Mouse (Mus musculus) forebrain, embryonic 16.5 days (tissue): ENCODE measurements around the gene Dhx37. TPM values are rescaled to one million over a fixed set of nuclear protein-coding genes. Genes with fewer than 3 reads are reported as not detected.

Source experiments
- ATAC-seq: fragments of 200-750 bp; cut with Nextera tagmentation; 2 replicates; pipeline ENCODE4 v1.8.0; 2017; ENCODE audit warnings: mild to moderate bottlenecking, moderate library complexity
- H3K27ac ChIP-seq: fragments of 300-500 bp; sonication (generic); 2 replicates; pipeline ENCODE4 v1.5.1; 2014; ENCODE audit warnings: low read length, control low read depth
- H3K27me3 ChIP-seq: fragments of 300-500 bp; sonication (generic); replicated peaks from 2 replicates; pipeline ENCODE4 v1.6.1; 2014; ENCODE audit warnings: low read length; ENCODE audit not compliant: control insufficient read depth, insufficient read depth
- H3K36me3 ChIP-seq: fragments of 300-500 bp; sonication (generic); 2 replicates; pipeline ENCODE4 v1.6.1; 2014; ENCODE audit not compliant: control insufficient read depth, insufficient read depth
- H3K4me1 ChIP-seq: fragments of 300-500 bp; sonication (generic); replicated peaks from 2 replicates; pipeline ENCODE4 v1.6.1; 2014; ENCODE audit warnings: low read length; ENCODE audit not compliant: control insufficient read depth, insufficient read depth
- H3K4me2 ChIP-seq: fragments of 300-500 bp; sonication (generic); 2 replicates; pipeline ENCODE4 v1.6.1; 2014; ENCODE audit warnings: mild to moderate bottlenecking, low read length, control low read depth
- H3K4me3 ChIP-seq: fragments of 300-500 bp; sonication (generic); replicated peaks from 2 replicates; pipeline ENCODE4 v1.5.1; 2014; ENCODE audit warnings: mild to moderate bottlenecking, low read length, control low read depth
- H3K9ac ChIP-seq: fragments of 300-500 bp; sonication (generic); replicated peaks from 2 replicates; pipeline ENCODE4 v1.6.1; 2014; ENCODE audit warnings: low read depth, low read length, control low read depth
- H3K9me3 ChIP-seq: fragments of 300-500 bp; sonication (generic); 2 replicates; pipeline ENCODE4 v1.6.1; 2016; ENCODE audit warnings: low read length; ENCODE audit not compliant: control insufficient read depth
- WGBS: fragments of 180-500 bp; shearing (Covaris S2); extraction: QIAGEN DNeasy Blood & Tissue Kit; methylation state at CpG from one replicate; pipeline ENCODE4 v1.1.7; 2014; 5-methylcytosine and 5-hydroxymethylcytosine counted together
- polyA plus RNA-seq: library from polyadenylated mRNA; unstranded; fragments of >200 nt; fragmentation: Nextera tagmentation; extraction: Ambion mirVana; gene quantifications from 2 replicates; pipeline ENCODE4 v1.2.1, GENCODE M21; 2015

The Dhx37 gene
- polyA plus RNA-seq, result 10.5 and 13.5 TPM in 2 replicates

DNA sequence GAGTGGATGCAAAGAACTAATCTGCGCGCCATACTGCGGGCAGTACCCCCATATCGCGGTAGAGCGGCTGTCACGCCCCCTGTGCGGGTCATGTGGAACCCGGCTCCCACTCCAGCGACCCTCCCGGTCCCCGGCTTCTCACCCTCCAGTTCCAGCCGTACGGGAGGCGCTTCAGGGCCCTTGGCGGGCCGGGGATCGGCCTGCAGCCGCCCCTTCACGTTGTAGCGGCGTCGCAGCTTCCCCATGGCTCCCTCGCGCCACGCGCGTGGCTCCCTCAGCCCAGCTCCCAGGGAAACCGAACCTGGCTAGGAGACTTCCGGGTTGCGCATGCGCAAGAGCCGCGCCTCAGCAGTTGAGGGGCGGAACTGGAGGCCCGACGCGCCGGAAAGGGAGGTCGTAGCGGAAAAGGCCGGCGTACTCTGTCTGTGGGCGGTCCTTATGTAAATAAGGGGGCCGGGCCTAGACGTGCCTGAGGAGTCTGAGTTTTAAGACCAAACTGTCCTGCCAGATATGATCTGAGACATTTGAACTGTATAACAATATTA lies at the start of gene Dhx37:
Gene Dhx37 (minus strand): TSS at position 329 of the 545 bp plus-strand sequence.
- WGBS, result under 1% methylated on average over 46 of the region's 46 CpGs
- peak within 1 kb of the TSS; percentile 99 for H3K4me3 ChIP-seq
- no peaks in the 10 kb centered on the region for H3K9me3 ChIP-seq
- H3K4me1 ChIP-seq, result peaks cover 11% of the 10 kb centered on the region
- peak within 1 kb of the TSS; percentile 72 for H3K27ac ChIP-seq
- peak; percentile 97 for ATAC-seq
- H3K9ac ChIP-seq, result peak within 1 kb of the TSS; percentile 87
- H3K4me2 ChIP-seq, result peak within 1 kb of the TSS; percentile 97
- H3K36me3 ChIP-seq, result peaks cover 24% of the 10 kb centered on the region
- no peaks in the 10 kb centered on the region for H3K27me3 ChIP-seq

DNA sequence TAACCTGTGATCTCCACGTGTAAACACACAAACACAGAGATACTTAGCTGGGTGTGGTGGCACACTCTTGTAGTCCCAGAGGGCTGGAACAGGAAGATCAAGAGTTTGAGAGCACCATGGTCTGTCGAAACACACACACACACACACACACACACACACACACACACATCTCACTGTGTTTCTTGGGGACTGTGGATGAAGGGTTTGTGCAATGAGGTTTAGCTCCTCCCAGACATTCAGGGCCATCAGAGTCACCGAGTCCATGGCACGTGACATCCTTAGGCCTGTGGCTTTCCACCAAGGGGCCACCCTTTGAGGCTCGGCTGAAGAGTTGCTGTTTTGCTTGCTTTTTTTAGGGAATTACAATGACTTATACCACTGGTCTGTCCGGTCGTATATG lies 48.6 kb upstream of the Dhx37 start:
- ATAC-seq, result no peak
- WGBS, result 91% methylated on average over 7 of the region's 7 CpGs

GRCm38 (mm10) chr5:125480434-125481231 lies 46.7 kb upstream of the Dhx37 start:
- Histone ChIP-seq H3K9me3 (no peaks in the 10 kb centered on the region), H3K36me3 (peaks cover 7% of the 10 kb centered on the region), H3K27me3 (no peaks in the 10 kb centered on the region), H3K27ac (no peak overlapping the region), H3K4me1 (peaks cover 37% of the 10 kb centered on the region), H3K4me2 (no peak overlapping the region), H3K9ac (no peak overlapping the region), H3K4me3 (no peak overlapping the region)
- ATAC-seq, result no peak
- 85% methylated on average over 11 of the region's 11 CpGs for WGBS

More for the DNA sequence above, 48.6 kb upstream of the Dhx37 start:
- no peak overlapping the region for H3K9ac ChIP-seq
- no peak overlapping the region for H3K27ac ChIP-seq
- peaks cover 26% of the 10 kb centered on the region for H3K4me1 ChIP-seq
- H3K36me3 ChIP-seq, result peaks cover 7% of the 10 kb centered on the region
- H3K4me2 ChIP-seq, result no peak overlapping the region
- no peaks in the 10 kb centered on the region for H3K9me3 ChIP-seq
- no peaks in the 10 kb centered on the region for H3K27me3 ChIP-seq
- no peak overlapping the region for H3K4me3 ChIP-seq

GRCm38 (mm10) chr5:125479376-125479775 lies 45.5 kb upstream of the Dhx37 start:
- H3K36me3 ChIP-seq, result peaks cover 6% of the 10 kb centered on the region
- H3K27me3 ChIP-seq, result no peaks in the 10 kb centered on the region
- H3K9me3 ChIP-seq, result no peaks in the 10 kb centered on the region
- ATAC-seq, result no peak
- no peak overlapping the region for H3K27ac ChIP-seq
- H3K4me1 ChIP-seq, result peaks cover 40% of the 10 kb centered on the region
- no peak overlapping the region for H3K9ac ChIP-seq
- 91% methylated on average over 3 of the region's 3 CpGs for WGBS
- H3K4me2 ChIP-seq, result no peak overlapping the region
- no peak overlapping the region for H3K4me3 ChIP-seq

- Histone ChIP-seq H3K9ac (no peak overlapping the region), H3K27me3 (no peaks in the 10 kb centered on the region), H3K4me3 (no peak overlapping the region), H3K36me3 (peaks cover 4% of the 10 kb centered on the region), H3K27ac (no peak overlapping the region), H3K9me3 (no peaks in the 10 kb centered on the region), H3K4me2 (peak overlapping the region; percentile 86), H3K4me1 (peaks cover 40% of the 10 kb centered on the region)
- 68% methylated on average over 7 of the region's 7 CpGs for WGBS
- ATAC-seq, result no peak
Measured at GRCm38 (mm10) chr5:125478037-125478436, 44.1 kb upstream of the Dhx37 start.

DNA sequence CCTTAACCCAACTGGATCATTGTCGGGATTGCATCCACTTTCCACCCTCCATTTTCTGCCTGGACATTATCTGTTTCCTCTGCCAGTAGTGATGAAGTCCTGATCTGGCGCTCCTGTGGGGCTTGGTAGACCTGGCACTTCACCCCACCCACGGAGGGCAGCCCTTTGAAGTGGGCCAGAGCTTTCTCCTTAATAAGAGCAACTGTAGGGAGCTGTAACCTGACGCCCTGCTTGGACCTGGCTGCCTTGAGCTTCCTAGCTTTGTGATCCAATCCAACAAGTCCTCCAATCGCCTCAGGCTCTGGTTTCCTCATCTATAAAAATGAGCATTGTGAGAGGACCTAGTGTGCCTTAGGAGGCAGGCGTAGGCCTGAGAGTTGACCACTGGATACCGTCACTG lies 43.6 kb upstream of the Dhx37 start:
- Histone ChIP-seq H3K27me3 (no peaks in the 10 kb centered on the region), H3K4me2 (peak overlapping the region; percentile 86), H3K9ac (peak overlapping the region; percentile 82; the same call in 1 of the 2 replicates), H3K36me3 (no peaks in the 10 kb centered on the region; the same call in 1 of the 2 replicates), H3K4me3 (peak overlapping the region; percentile 89), H3K9me3 (no peaks in the 10 kb centered on the region), H3K27ac (no peak overlapping the region), H3K4me1 (peaks cover 40% of the 10 kb centered on the region)
- 63% methylated on average over 7 of the region's 7 CpGs for WGBS
- ATAC-seq, result no peak

DNA sequence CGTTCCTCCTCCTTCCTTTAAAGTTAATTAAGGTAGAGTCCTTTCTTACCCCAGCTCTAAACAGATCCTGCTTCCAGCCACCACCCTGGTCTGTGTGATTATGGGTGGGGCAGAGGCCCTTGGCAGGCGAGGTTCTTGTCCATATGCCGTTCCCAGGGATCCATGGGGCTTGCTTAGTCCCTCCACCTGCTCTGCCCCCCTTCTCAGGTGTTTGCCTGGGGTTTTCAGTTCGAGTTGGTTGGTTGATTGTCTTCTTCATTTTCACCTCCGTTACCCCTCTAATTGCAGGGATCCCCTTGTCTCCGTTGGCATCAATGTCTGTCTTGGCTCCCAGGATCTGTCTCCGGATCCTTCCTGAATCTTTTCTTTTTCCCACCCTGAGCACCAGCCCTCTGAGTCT lies 42.9 kb upstream of the Dhx37 start:
- 53% methylated on average over 7 of the region's 7 CpGs for WGBS
- Histone ChIP-seq H3K27me3 (no peaks in the 10 kb centered on the region), H3K9ac (peak overlapping the region; percentile 82), H3K36me3 (no peaks in the 10 kb centered on the region), H3K27ac (no peak overlapping the region), H3K4me2 (peak overlapping the region; percentile 86), H3K4me1 (peaks cover 40% of the 10 kb centered on the region), H3K9me3 (no peaks in the 10 kb centered on the region), H3K4me3 (peak overlapping the region; percentile 89)
- no peak for ATAC-seq

DNA sequence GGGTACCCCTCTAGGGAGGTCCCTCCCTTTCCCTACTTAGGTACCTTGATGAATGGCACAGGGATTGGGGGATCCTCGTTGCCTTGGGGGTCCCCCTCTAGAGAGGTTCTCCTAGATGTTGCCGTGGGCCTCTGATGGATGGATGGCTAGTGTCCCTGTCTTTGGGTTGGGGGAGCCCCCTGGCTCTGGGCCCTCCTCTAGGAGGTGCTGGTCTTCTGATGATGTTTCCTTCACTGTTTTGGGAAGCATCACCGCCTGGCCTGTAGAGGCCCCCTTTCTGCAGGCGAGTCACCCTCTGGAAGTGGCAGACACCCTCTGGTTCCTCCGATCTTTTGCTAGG lies 42.3 kb upstream of the Dhx37 start:
- no peak for ATAC-seq
- H3K9me3 ChIP-seq, result no peaks in the 10 kb centered on the region
- WGBS, result 4% methylated on average over 5 of the region's 5 CpGs
- no peaks in the 10 kb centered on the region for H3K36me3 ChIP-seq
- H3K4me2 ChIP-seq, result peak overlapping the region; percentile 86
- peak overlapping the region; percentile 85 for H3K27ac ChIP-seq
- no peaks in the 10 kb centered on the region for H3K27me3 ChIP-seq
- H3K9ac ChIP-seq, result peak overlapping the region; percentile 82
- peaks cover 40% of the 10 kb centered on the region for H3K4me1 ChIP-seq
- H3K4me3 ChIP-seq, result peak overlapping the region; percentile 89

- under 1% methylated on average over 59 of the region's 60 CpGs for WGBS
Measured at GRCm38 (mm10) chr5:125475601-125476285, 41.8 kb upstream of the Dhx37 start, which contains the start of gene Aacs. TSS of gene Aacs (plus strand) at chr5:125475814.

More at GRCm38 (mm10) chr5:125475601-125476285, 41.8 kb upstream of the Dhx37 start, which contains the start of gene Aacs:
- peak within 1 kb of the TSS; percentile 85 for H3K27ac ChIP-seq
- peak within 1 kb of the TSS; percentile 89 for H3K4me3 ChIP-seq
- ATAC-seq, result peak; percentile 94
- peak within 1 kb of the TSS; percentile 86 for H3K4me2 ChIP-seq
- H3K9me3 ChIP-seq, result no peaks in the 10 kb centered on the region
- no peaks in the 10 kb centered on the region for H3K27me3 ChIP-seq
- H3K9ac ChIP-seq, result peak within 1 kb of the TSS; percentile 82
- peaks cover 39% of the 10 kb centered on the region for H3K4me1 ChIP-seq
- no peaks in the 10 kb centered on the region for H3K36me3 ChIP-seq
